Mouse (Mus musculus): ENCODE results near the gene Arhgef6.
A peak's percentile ranks its signal among the peaks of the same experiment; 100 is the strongest.

Gene Arhgef6

GRCm38 (mm10) chrX:57338371-57339211 lies at the start of gene Arhgef6:
TSS of gene Arhgef6 (minus strand) at chrX:57338729.
- DNase-seq: peak in 1 of 2 experiments; percentile 5

- DNase-seq: peak; percentile 28 to 39
These were observed 42.4 kb upstream of the Arhgef6 start for GRCm38 (mm10) chrX:57380915-57381314.

GRCm38 (mm10) chrX:57378579-57378978 lies 40.0 kb upstream of the Arhgef6 start:
- DNase-seq: peak; percentile 36 to 68

GRCm38 (mm10) chrX:57377096-57377495 lies 38.6 kb upstream of the Arhgef6 start:
- no peak for DNase-seq

- no peak for DNase-seq
These were observed 35.5 kb upstream of the Arhgef6 start for GRCm38 (mm10) chrX:57374029-57374428.

- DNase-seq: no peak
These were observed 35.0 kb upstream of the Arhgef6 start for GRCm38 (mm10) chrX:57373543-57373942.

- DNase-seq: no peak
These were observed 34.4 kb upstream of the Arhgef6 start for GRCm38 (mm10) chrX:57372965-57373364.

- DNase-seq: no peak
These were observed 26.5 kb upstream of the Arhgef6 start for GRCm38 (mm10) chrX:57364891-57365569.

GRCm38 (mm10) chrX:57359316-57359715 lies 20.8 kb upstream of the Arhgef6 start:
- DNase-seq: no peak

GRCm38 (mm10) chrX:57339220-57339619 lies 691 bp upstream of the Arhgef6 start:
- DNase-seq: no peak

- DNase-seq: no peak
These were observed 947 bp downstream of the Arhgef6 start for GRCm38 (mm10) chrX:57337582-57337981.

GRCm38 (mm10) chrX:57336958-57337357 lies 1.6 kb downstream of the Arhgef6 start:
- DNase-seq: no peak

GRCm38 (mm10) chrX:57335313-57335712 lies 3.2 kb downstream of the Arhgef6 start:
- DNase-seq: no peak

- no peak for DNase-seq
These were observed 10.7 kb downstream of the Arhgef6 start for GRCm38 (mm10) chrX:57327668-57328338.

- DNase-seq: peak; percentile 34 to 74
These were observed 11.9 kb downstream of the Arhgef6 start for GRCm38 (mm10) chrX:57326487-57327221.

- DNase-seq: peak; percentile 36 to 65
These were observed 12.6 kb downstream of the Arhgef6 start for GRCm38 (mm10) chrX:57325861-57326461.

- peak; percentile 1 to 39 for DNase-seq
These were observed 13.6 kb downstream of the Arhgef6 start for GRCm38 (mm10) chrX:57324891-57325290.

- no peak for DNase-seq
These were observed 26.5 kb downstream of the Arhgef6 start for GRCm38 (mm10) chrX:57312066-57312465.

- DNase-seq: peak in 1 of 2 experiments; percentile 12
These were observed 28.5 kb downstream of the Arhgef6 start for GRCm38 (mm10) chrX:57309993-57310392.

- DNase-seq: no peak
These were observed 31.8 kb downstream of the Arhgef6 start for GRCm38 (mm10) chrX:57306747-57307146.

GRCm38 (mm10) chrX:57304784-57305287 lies 33.7 kb downstream of the Arhgef6 start:
- no peak for DNase-seq
